17 mouse cellular contexts compared by ENCODE assay signal in genomic region chr16:29065097-29065785, GRCm38 (mm10).
"Had no signal": no experiment of that assay in that cellular context is flagged by ENCODE, and none has a peak within 500 bp of the region (broad histone marks: within the 10 kb centered on the region; RNA-seq: fewer than 3 reads in every experiment).

No protein-coding gene starts in this region.

- H3K27me3 ChIP-seq: limb, embryonic 15.5 days; lung, embryonic 15.5 days; megakaryocyte, embryonic 14.5 days had no signal

- H3K9ac ChIP-seq: limb, embryonic 15.5 days; liver, embryonic 14.5 days; lung, embryonic 15.5 days; midbrain, embryonic 13.5 days had no signal

- H3K4me2 ChIP-seq: limb, embryonic 15.5 days; liver, embryonic 11.5 days; lung, embryonic 15.5 days; midbrain, embryonic 13.5 days had no signal

- H3K36me3 ChIP-seq: limb, embryonic 15.5 days; lung, embryonic 15.5 days; midbrain, embryonic 10.5 days; midbrain, embryonic 13.5 days had no signal

- ATAC-seq: midbrain, embryonic 13.5 days; midbrain, embryonic 16.5 days had no signal

- H3K4me1 ChIP-seq: limb, embryonic 15.5 days; lung, embryonic 15.5 days; megakaryocyte, embryonic 14.5 days; midbrain, embryonic 10.5 days; midbrain, embryonic 13.5 days had no signal

- H3K9me3 ChIP-seq: limb, embryonic 15.5 days; lung, embryonic 15.5 days; midbrain, embryonic 10.5 days; midbrain, embryonic 13.5 days had no signal

- H3K27ac ChIP-seq: kidney, postnatal 0 days; layer of hippocampus, adult 2 months; limb, embryonic 15.5 days; liver, embryonic 14.5 days; lung, embryonic 15.5 days; midbrain, embryonic 10.5 days; midbrain, embryonic 13.5 days had no signal

- DNase-seq: kidney, postnatal 25 days; layer of hippocampus, adult 9-11 months; lung, adult 18-20 months; lung, postnatal 10 days; lung, postnatal 36 days; thymus, adult 18-20 months; thymus, postnatal 36 days had no signal

- H3K4me3 ChIP-seq: layer of hippocampus, adult 2 months; limb, embryonic 15.5 days; lung, embryonic 15.5 days; megakaryocyte, embryonic 14.5 days; midbrain, embryonic 10.5 days; midbrain, embryonic 13.5 days had no signal
